Mouse (Mus musculus) embryo, embryonic 11 days (tissue): Measurements from ENCODE around the gene Tinf2.
A peak's percentile ranks its signal among the peaks of the same experiment; 100 is the strongest.

ENCODE experiments used
- DNase-seq: peaks from one replicate; pipeline ENCODE4 v3.0.0-alpha.2; 2015

Gene Tinf2

GRCm38 (mm10) chr14:55702761-55703160 lies 21.1 kb upstream of the Tinf2 start:
- no peak for DNase-seq

- no peak for DNase-seq
These were observed 19.5 kb upstream of the Tinf2 start for GRCm38 (mm10) chr14:55701131-55701530.

DNA sequence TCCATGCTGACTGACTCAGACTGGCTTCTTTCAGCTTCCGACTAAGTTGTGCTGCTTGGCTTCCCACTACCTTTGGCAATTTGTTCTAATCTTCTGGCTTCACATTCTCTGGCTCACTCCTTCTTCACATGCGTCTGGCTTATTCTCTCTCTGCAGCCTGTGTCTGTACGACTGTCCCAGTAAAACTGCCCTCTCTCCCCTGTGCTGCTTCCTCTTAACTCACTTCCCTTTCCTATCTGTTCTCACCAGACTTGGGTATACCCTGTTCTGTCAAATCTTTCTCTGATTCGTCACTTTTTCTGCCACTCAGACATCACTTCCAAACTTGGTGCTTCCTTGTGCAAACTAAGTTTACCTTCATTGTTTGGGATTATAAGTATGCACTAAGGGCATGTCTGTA lies 15.6 kb upstream of the Tinf2 start:
- no peak for DNase-seq

DNA sequence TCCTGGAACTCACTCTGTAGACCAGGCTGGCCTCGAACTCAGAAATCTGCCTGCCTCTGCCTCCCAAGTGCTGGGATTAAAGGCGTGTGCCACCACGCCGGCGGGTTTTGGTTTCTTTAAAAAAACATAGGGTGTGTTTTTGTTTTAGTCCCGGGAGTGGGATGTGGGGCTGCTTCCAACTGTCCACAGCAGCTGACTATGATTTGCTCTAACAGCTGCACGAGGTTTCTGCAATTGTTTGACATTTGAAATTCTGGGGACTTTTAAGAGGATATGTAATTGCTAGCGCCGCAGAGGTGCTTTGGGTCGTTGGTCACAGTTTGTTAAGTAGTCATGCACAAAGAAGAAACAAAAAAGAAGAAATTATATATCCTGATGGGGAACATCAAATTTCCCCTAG lies 7.8 kb upstream of the Tinf2 start:
- no peak for DNase-seq

- DNase-seq, result no peak
These were observed 486 bp upstream of the Tinf2 start for GRCm38 (mm10) chr14:55682118-55682493.

DNA sequence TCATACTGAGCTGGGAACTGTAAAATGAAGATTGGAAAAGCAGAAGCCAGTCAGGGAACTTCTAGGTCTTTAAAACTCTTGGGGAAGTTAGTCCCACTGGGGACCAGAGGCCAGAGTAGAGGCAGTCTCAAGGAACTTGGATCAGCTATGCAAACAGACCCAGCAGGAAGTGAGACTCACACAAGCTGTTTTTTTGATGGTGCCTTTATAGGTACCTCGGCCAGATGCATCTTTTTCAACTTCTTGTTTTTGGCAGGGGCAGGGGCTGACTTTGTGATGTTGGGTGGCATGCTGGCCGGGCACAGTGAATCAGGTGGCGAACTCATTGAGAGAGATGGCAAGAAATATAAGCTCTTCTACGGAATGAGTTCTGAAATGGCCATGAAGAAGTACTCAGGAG lies 4.0 kb downstream of the Tinf2 start:
- no peak for DNase-seq

GRCm38 (mm10) chr14:55672741-55673060 lies 8.9 kb downstream of the Tinf2 start:
- DNase-seq, result no peak

DNA sequence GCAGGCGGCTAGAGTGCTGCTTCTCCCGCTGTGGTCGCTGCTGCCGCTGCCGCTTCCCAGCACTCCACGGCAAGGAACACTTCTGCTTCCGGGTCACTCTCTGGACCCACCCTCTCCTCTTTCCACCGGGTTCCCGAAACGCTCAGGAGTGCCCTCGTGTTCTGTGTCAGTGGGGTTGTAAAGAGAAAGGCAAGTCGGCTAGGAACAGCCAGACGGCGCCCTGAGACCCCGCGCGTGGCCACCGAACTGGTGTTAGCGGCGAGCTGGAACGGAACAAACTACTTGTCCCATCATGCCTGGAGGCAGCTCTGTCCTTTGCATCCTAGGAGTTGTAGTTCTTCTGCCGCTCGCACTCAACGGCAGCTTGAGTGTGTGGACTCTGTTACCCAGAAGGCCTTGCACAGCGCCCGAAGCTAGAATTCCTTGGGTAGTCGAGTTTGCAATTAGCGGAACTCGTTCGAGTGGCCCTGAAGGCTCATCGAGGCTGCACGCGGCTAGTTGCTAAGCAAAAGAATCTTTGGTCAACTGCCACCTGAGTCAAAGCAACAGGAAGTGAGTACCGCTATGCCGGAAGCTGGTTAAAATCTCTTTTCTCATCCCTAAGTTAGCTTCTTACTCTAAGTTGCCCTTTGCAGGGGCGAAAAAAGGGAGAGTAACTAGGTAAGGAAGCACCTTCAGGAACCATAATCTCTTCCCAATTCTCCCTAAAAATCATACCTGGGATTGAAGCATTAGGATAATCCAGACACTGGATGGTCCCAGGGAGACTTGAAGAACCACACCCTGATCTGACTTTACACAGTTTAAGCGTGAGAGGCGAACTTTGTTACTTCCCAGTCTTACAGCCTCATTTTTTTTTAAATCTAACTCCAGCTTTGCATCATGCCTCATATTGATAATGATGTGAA lies 9.5 kb downstream of the Tinf2 start, which contains the start of the genes Gmpr2 and Nedd8:
Gene Gmpr2 (plus strand): TSS at position 109 of the 908 bp plus-strand sequence.
Gene Nedd8 (minus strand): TSS at position 292 of the 908 bp plus-strand sequence.
- peak; percentile 96 for DNase-seq

DNA sequence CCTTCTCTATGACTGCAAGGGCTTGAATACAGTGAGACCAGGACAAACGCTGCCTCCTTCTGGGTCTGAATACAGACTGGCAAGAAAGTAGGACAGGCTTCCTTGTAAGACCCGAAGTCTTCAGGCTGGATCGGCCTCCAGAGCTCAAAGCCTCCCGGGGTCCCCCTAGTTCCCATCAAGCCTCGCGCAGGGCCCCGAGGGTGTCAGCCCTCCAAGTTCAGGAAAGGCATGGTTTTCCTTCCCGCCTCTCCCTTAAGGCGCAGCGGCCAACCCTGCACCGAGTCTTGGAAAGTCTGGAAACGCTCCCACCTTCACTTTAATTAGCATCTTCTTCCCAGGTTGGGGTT lies 10.2 kb downstream of the Tinf2 start:
- no peak for DNase-seq

DNA sequence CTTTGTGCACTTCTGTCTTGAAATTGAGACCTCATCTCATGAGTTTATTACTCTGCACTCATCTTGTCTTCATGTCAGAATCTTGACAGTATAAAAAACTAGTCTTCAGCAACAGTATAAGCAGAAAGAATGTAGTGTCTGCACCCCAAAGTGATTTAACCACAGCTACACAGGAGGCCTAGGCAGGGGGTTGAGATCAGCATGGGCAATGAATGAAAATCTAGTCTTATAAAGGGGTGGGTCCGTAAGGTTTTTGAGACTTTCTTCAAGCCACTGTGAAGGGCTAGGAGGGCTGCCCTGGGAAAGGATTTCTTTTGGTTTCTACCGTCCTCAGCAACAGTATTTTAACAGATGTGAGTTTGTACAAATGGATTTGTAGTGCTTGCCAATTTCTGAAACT lies 21.0 kb downstream of the Tinf2 start:
- no peak for DNase-seq

DNA sequence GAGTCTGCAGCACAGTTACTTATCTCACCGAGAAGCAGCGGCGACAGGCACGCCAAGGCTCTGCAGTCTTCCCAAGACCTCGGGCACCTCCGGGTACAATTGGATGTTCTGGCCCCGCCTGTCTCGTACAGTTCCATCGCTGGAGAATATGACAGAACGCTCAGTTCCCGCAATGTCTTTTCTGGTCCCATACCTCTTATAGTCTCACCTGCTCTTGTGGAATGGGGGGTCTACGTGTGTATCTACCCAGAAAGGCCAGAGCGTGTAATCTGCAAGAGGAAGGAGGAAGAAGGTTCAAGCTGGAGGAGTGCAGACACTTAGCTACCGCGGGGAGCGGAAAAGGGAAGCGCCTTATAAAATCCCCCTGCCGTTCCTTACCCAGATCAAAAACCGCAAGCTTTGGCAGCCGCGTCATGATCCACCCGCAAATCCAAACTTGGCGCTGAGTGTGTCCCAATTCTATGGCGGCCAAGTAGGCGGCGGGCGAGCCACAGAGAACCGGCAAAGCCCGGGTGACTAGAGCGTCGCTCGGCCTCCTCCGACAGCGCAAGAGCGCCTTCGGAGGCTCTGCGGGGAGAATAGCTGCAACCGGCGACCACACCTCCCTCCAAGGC lies 21.6 kb downstream of the Tinf2 start, which contains the start of gene Mdp1:
Gene Mdp1 (minus strand): TSS at position 549 of the 614 bp plus-strand sequence.
- peak; percentile 95 for DNase-seq

- DNase-seq, result no peak
These were observed 23.6 kb downstream of the Tinf2 start for GRCm38 (mm10) chr14:55658011-55658410.

DNA sequence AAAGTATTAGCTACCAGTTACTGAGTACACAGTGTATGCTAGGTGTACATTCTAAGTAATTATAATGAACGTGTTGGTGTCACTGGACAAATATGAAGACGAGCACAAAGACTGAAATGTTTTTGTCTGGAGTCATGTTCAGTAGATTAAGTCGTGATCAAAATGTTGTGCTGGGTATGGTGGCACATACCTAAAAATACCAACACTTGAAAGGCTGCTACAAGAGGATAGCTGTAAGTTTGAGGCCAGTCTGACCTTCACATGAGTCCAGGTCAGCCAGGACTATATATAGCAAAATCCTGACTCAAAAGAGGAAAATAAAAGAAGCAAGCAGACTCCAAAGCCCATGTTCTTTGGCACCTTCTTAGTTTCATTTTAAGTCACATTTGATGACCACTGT lies 24.7 kb downstream of the Tinf2 start:
- DNase-seq, result no peak

- DNase-seq, result no peak
These were observed 30.1 kb downstream of the Tinf2 start for GRCm38 (mm10) chr14:55651528-55651927.

- DNase-seq, result no peak
These were observed 31.7 kb downstream of the Tinf2 start, which contains the start of gene Tssk4 for GRCm38 (mm10) chr14:55649884-55650283. Gene Tssk4, plus strand, starts transcription at chr14:55650184.

- peak; percentile 22 for DNase-seq
These were observed 37.2 kb downstream of the Tinf2 start for GRCm38 (mm10) chr14:55644261-55644888.

DNA sequence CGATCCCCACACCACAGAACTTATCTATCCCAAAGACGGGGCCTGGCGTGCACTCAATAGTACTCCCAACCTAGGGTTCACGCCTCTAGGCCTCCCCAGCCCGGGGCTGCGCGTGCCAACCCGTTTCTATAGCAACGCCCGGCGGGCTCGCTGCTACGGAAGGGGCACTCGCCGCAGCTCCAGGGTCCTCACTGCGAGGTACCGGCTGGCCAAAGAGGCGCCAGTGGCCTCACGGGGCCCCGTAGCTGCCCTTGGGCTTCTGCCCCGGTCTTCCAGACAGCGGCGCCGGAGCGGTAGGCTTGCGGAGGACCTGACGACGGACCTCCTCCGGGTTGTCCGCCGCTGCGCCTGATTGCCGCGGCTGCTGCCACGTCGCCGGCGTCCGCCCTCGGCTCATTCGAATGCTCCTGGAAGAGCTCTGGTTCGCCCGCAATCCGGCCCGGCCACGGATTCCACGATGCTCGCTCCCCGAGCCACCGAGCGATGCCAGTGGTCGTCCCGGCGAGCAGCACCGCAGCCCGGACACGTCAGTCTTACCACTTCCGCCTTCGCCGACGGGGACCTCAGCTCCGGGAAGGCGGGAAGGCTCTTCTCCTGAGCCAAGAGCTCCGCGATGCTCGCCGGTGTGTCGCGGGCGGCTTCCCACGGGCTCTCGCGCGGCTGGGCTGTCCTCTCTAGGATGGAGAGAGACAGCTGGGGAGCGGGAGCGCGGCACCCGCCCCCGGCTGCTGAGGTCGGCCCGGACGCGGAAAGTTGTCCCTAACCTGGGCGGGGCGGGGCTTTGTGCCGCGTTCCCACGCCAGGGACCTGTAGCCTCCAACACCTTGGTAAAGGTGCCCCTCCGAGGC lies 38.3 kb downstream of the Tinf2 start, which contains the start of gene Tm9sf1:
Gene Tm9sf1 (minus strand): TSS at position 747 of the 848 bp plus-strand sequence.
- peak; percentile 92 for DNase-seq

DNA sequence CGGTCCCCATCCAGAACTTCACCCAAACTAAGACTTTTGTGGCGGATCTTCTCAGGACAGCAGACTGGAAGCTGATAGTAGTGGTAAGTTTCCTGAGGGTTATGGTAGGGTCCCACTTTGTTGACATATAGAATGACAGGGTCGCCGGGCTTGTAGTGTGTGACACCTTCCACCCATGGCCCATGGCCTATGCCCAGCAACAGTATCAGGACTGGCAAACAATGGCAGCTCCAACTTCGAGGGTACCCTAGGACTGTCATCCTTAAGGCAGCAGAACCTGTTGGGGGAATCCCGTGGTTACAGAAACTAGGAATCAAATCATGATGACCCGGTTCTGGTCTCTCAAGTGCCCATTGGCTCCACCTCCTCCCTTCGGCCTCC lies 39.0 kb downstream of the Tinf2 start:
- DNase-seq, result no peak

DNA sequence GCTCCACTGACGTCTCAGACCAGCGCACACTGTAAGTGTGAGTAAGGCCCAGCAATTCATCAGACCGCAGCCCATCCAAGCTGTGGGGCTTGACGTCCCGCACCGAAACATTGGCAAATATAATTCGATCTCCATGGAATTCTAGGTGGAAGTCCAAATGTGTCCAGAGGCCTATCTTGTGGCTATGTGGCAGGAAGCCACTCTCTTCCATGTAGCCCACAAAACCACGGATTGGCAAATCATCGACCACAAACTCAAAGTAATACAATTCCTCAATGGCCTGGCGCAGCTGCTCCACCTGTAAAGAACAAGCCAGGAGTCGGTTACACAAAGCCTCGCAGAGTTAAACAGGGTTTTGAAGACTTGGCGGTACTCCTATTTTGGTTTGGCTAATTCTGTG lies 40.3 kb downstream of the Tinf2 start:
- DNase-seq, result no peak

GRCm38 (mm10) chr14:55640816-55641215 lies 40.8 kb downstream of the Tinf2 start:
- no peak for DNase-seq

DNA sequence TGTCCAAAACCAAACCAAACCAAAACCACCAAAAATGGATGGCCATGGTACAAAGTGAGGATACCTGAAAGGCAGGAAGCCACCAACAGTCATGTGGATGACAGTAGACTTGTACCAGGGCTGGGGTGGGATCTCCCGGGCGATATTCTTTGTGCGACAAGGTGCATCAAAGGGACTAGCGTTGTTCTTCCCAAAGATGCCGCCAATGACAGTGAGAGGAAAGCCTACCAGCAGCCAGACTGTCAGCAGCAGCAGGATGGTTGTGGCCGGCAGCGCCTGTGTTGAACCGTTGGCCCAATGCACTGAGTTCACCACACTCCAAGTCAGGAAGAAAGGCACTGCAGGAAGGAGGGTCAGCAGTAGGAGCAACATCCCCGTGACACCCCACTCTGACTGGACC lies 43.8 kb downstream of the Tinf2 start, which contains the start of gene Gm49378:
Gene Gm49378 (minus strand): TSS at position 101 of the 400 bp plus-strand sequence.
- DNase-seq, result no peak

GRCm38 (mm10) chr14:55635523-55636007 lies 46.1 kb downstream of the Tinf2 start, which contains the start of gene Ipo4:
Gene Ipo4, minus strand, starts transcription at chr14:55635957.
- DNase-seq, result peak; percentile 95
